Mouse (Mus musculus): ENCODE measurements around the gene Scn11a. TPM values are rescaled to one million over a fixed set of nuclear protein-coding genes. Genes with fewer than 3 reads are reported as not detected.

Scn11a gene
- polyA plus RNA-seq, 1 experiment from 2014 or later: 0.10 TPM

DNA sequence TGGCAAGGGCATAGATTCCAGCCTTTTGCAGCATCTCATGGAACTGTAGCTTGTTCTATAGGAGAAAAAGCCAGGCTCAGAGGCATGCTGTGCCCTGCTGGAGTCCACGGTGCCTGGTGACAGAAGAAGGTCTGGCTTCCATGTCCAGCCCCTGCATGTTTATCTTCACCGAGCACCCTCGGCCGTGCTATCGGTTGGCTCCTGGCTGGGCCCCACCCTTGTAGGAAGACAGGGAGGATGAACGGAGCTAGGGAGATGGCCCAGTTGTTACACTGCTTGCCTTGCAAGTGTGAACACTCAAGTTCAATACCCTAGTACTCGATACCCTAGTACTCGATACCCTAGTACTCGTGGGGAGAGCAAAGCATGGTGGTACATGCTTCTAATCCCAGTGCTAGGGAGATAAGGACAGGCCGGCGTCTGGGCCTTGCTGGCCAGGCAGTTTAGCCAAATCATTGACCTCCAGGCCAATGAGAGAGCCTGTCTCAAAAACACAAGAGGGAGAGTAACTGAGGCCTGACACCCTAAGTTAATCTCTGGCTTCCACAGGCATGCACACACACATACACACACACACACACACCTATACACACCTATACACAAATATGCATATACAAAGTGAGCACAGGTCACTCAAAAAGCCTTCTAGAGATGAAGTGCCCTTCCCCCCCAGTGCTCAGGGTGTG is 96.7 kb downstream of the Scn11a start:
- Histone ChIP-seq H3K9ac (ENCODE audit: low read depth, low read length) (no peak overlapping the region), H3K27me3 (replicated peaks; ENCODE audit: control insufficient read depth, insufficient read depth, low read length) (no peaks in the 10 kb centered on the region), H3K36me3 (ENCODE audit: control insufficient read depth, insufficient read depth, low read length) (no peaks in the 10 kb centered on the region), H3K4me2 (no peak overlapping the region), H3K4me1 (replicated peaks; ENCODE audit: control insufficient read depth, insufficient read depth, low read length) (no peaks in the 10 kb centered on the region), H3K9me3 (ENCODE audit: control insufficient read depth, low read length) (no peaks in the 10 kb centered on the region), H3K4me3 (ENCODE audit: low read depth, low read length) (no peak overlapping the region), H3K27ac (ENCODE audit: low read depth, low read length) (peak overlapping the region; percentile 49)
- WGBS: 68% methylated on average over 11 of the region's 11 CpGs
- ATAC-seq (replicated peaks; ENCODE audit: low FRiP score) (peak; percentile 95), DNase-seq (ENCODE audit: low spot score) (no peak)

GRCm38 (mm10) chr9:119726990-119727389 is 98.3 kb downstream of the Scn11a start:
- WGBS: 84% methylated on average over 4 of the region's 4 CpGs
- H3K27ac ChIP-seq (ENCODE audit: low read depth, low read length): no peak overlapping the region

GRCm38 (mm10) chr9:119725293-119725862 is 99.9 kb downstream of the Scn11a start:
- H3K4me1 ChIP-seq (replicated peaks; ENCODE audit: control insufficient read depth, insufficient read depth, low read length): no peaks in the 10 kb centered on the region
- 70% methylated on average over 6 of the region's 6 CpGs for WGBS
- no peak overlapping the region for H3K4me3 ChIP-seq (ENCODE audit: low read depth, low read length)
- no peaks in the 10 kb centered on the region for H3K9me3 ChIP-seq (ENCODE audit: control insufficient read depth, low read length)
- no peak overlapping the region for H3K4me2 ChIP-seq
- no peaks in the 10 kb centered on the region for H3K36me3 ChIP-seq (ENCODE audit: control insufficient read depth, insufficient read depth, low read length)
- no peak for ATAC-seq (replicated peaks; ENCODE audit: low FRiP score)
- no peaks in the 10 kb centered on the region for H3K27me3 ChIP-seq (replicated peaks; ENCODE audit: control insufficient read depth, insufficient read depth, low read length)
- no peak overlapping the region for H3K9ac ChIP-seq (ENCODE audit: low read depth, low read length)
- no peak for DNase-seq (ENCODE audit: low spot score)
- H3K27ac ChIP-seq (ENCODE audit: low read depth, low read length): no peak overlapping the region

More at GRCm38 (mm10) chr9:119726990-119727389, 98.3 kb downstream of the Scn11a start:
- Histone ChIP-seq H3K27me3 (replicated peaks; ENCODE audit: control insufficient read depth, insufficient read depth, low read length) (no peaks in the 10 kb centered on the region), H3K36me3 (ENCODE audit: control insufficient read depth, insufficient read depth, low read length) (no peaks in the 10 kb centered on the region), H3K9me3 (ENCODE audit: control insufficient read depth, low read length) (no peaks in the 10 kb centered on the region), H3K4me1 (replicated peaks; ENCODE audit: control insufficient read depth, insufficient read depth, low read length) (no peaks in the 10 kb centered on the region), H3K4me3 (ENCODE audit: low read depth, low read length) (no peak overlapping the region), H3K4me2 (no peak overlapping the region), H3K9ac (ENCODE audit: low read depth, low read length) (no peak overlapping the region)
- ATAC-seq (replicated peaks; ENCODE audit: low FRiP score) (no peak), DNase-seq (ENCODE audit: low spot score) (no peak)

DNA sequence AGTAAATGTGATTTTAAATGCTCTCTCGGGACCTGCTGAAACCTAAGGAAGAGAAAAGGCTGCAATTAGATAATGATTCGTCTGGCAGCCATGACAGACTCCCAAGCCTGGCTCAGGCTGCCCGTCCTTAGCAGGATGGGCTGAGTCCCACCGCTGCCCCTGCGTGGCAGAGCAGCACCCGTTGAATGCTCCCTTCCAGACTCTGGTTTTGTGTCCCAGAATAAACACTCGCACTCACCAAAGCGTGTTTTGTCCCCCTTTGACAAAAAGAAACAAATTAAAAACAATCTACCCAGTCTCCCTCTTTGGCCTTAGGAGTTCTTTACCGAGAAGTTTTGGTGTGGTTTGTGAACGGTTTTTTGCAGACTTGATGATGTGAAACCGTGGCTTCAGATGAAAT is 106.0 kb downstream of the Scn11a start, which contains the start of gene Scn10a:
Scn10a (minus strand) TSS at position 101 of the 400 bp plus-strand sequence.
- no peaks in the 10 kb centered on the region for H3K9me3 ChIP-seq (ENCODE audit: control insufficient read depth, low read length)
- no peak within 1 kb of the TSS for H3K9ac ChIP-seq (ENCODE audit: low read depth, low read length)
- no peak within 1 kb of the TSS for H3K27ac ChIP-seq (ENCODE audit: low read depth, low read length)
- WGBS: 76% methylated on average over 11 of the region's 11 CpGs
- DNase-seq (ENCODE audit: low spot score) (no peak), ATAC-seq (replicated peaks; ENCODE audit: low FRiP score) (no peak)
- no peaks in the 10 kb centered on the region for H3K4me1 ChIP-seq (replicated peaks; ENCODE audit: control insufficient read depth, insufficient read depth, low read length)
- no peaks in the 10 kb centered on the region for H3K36me3 ChIP-seq (ENCODE audit: control insufficient read depth, insufficient read depth, low read length)
- no peak within 1 kb of the TSS for H3K4me2 ChIP-seq
- H3K27me3 ChIP-seq (replicated peaks; ENCODE audit: control insufficient read depth, insufficient read depth, low read length): no peaks in the 10 kb centered on the region
- no peak within 1 kb of the TSS for H3K4me3 ChIP-seq (ENCODE audit: low read depth, low read length)

DNA sequence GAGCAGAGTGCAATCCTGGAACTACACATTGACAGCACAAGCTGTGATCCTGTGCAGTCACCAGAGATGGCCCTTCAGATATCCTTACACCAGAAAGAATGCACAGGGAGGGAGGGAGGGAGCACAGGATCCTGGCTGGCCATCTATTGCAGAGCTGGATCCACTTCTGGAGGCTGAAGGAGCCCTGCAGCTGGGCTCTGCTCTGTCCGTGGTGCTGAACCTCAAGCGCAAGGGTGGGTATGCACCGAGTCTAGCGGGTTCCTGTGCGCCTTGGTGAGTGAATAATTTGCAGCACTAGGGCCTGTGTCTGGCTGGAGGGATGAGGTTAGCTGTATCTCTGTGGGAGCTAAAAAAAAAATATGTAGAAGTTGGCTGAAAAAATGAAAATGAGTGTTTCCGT is 118.6 kb downstream of the Scn11a start:
- WGBS: 11% methylated on average over 6 of the region's 6 CpGs
- Histone ChIP-seq H3K27me3 (replicated peaks; ENCODE audit: control insufficient read depth, insufficient read depth, low read length) (no peaks in the 10 kb centered on the region), H3K9ac (ENCODE audit: low read depth, low read length) (no peak overlapping the region), H3K4me2 (no peak overlapping the region), H3K27ac (ENCODE audit: low read depth, low read length) (no peak overlapping the region), H3K9me3 (ENCODE audit: control insufficient read depth, low read length) (no peaks in the 10 kb centered on the region), H3K4me3 (ENCODE audit: low read depth, low read length) (no peak overlapping the region), H3K36me3 (ENCODE audit: control insufficient read depth, insufficient read depth, low read length) (no peaks in the 10 kb centered on the region), H3K4me1 (replicated peaks; ENCODE audit: control insufficient read depth, insufficient read depth, low read length) (no peaks in the 10 kb centered on the region)
- DNase-seq (ENCODE audit: low spot score) (peak; percentile 59), ATAC-seq (replicated peaks; ENCODE audit: low FRiP score) (no peak)

Other genes starting within 250 kb of the Scn11a start
- 0.22 TPM in 1 of 2 replicates, not detected in the other for gene Scn5a, start 246.4 kb downstream of the Scn11a start, polyA plus RNA-seq (2014; fragmentation: Nextera tagmentation; extraction: Ambion mirVana)
- 0.15 and 0.17 TPM in 2 replicates for gene Scn10a, start 106.1 kb downstream of the Scn11a start, polyA plus RNA-seq (2014; fragmentation: Nextera tagmentation; extraction: Ambion mirVana)
- gene Wdr48, start 69.4 kb upstream of the Scn11a start, polyA plus RNA-seq (2014; fragmentation: Nextera tagmentation; extraction: Ambion mirVana): 45.6 and 49.2 TPM in 2 replicates
- 24.7 and 25.0 TPM in 2 replicates for gene Gorasp1, start 112.1 kb upstream of the Scn11a start, polyA plus RNA-seq (2014; fragmentation: Nextera tagmentation; extraction: Ambion mirVana)
- gene Ttc21a, start 112.2 kb upstream of the Scn11a start, polyA plus RNA-seq (2014; fragmentation: Nextera tagmentation; extraction: Ambion mirVana): 0.14 TPM in 1 of 2 replicates, not detected in the other
- 1.1 and 2.2 TPM in 2 replicates for gene Csrnp1, start 159.2 kb upstream of the Scn11a start, polyA plus RNA-seq (2014; fragmentation: Nextera tagmentation; extraction: Ambion mirVana)
- 0.25 and 1.1 TPM in 2 replicates for gene Xirp1, start 198.1 kb upstream of the Scn11a start, polyA plus RNA-seq (2014; fragmentation: Nextera tagmentation; extraction: Ambion mirVana)
- 5.7 and 7.0 TPM in 2 replicates for gene Cx3cr1, start 244.4 kb upstream of the Scn11a start, polyA plus RNA-seq (2014; fragmentation: Nextera tagmentation; extraction: Ambion mirVana)